Mouse (Mus musculus) heart, postnatal 0 days (tissue): ENCODE results near the gene Tmem177.

Source experiments
- CTCF ChIP-seq: IDR thresholded peaks from 2 replicates; pipeline ENCODE4 v1.5.1; 2016; ENCODE audit warnings: antibody characterized with exemption, control low read depth, low read depth
- EP300 ChIP-seq: IDR thresholded peaks from 2 replicates; pipeline ENCODE4 v1.6.1; 2016; ENCODE audit warnings: antibody characterized with exemption, low read depth

- TF ChIP-seq CTCF (no peak), EP300 (no peak)
Observed at GRCm38 (mm10) chr1:119899195-119900123, 13.5 kb downstream of the Tmem177 start.
